Mouse (Mus musculus): ENCODE measurements at regions not wholly inside any gene's neighbourhood (a gene's known extent, or its start where the extent isn't known, plus 50 kb on each side); places are given as distances from the start of the nearest gene placed in this dataset.
A peak's percentile ranks its signal among the peaks of the same experiment; 100 is the strongest.
"Not testable (repeated sequence)": the region's sequence is repeated elsewhere in the genome, so short reads cannot be mapped to it uniquely, and the experiment has no call there.

DNA sequence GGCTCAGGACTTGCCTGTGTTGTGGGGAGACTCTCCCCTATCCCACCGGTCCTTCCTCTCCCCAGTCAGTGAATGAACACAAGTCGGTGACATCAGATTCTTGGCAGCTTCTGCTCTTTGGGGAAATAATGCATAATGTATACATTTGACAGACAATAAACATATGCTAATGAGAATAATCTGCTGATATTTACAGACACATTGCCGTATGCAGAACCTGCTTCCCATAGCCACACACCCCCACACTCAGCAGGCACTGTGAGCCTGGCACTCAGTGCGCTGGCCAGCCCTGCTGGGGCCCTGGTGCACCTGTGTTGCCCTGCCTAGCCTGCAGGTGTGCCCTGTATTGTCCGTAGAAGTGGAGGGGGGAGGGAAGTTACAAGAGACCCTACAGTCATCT, 215.5 kb downstream of the Matn1 start:
- DNase-seq (ENCODE audit: low read depth, low spot score), result no peak

DNA sequence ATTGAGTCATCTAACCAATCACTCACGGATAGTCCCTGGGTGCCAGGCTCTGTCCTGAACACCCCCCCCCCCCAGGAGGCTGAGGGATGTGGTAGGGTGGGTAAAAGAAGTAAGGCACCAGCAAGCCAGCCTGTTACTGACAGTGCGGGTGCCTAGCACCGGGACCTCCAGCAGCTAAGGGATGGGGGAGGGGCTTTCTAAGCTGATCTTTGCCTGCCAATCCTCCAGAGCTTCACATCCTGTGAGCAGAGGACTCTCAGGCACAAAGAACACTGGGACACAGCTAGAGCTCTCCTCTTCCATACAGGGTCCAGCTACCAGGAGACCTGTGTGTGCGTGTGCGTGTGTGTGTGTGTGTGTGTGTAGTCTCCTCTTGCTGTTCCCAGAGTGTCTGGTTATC, 215.9 kb downstream of the Matn1 start:
- DNase-seq (ENCODE audit: low read depth, low spot score), result peak; percentile 21

DNA sequence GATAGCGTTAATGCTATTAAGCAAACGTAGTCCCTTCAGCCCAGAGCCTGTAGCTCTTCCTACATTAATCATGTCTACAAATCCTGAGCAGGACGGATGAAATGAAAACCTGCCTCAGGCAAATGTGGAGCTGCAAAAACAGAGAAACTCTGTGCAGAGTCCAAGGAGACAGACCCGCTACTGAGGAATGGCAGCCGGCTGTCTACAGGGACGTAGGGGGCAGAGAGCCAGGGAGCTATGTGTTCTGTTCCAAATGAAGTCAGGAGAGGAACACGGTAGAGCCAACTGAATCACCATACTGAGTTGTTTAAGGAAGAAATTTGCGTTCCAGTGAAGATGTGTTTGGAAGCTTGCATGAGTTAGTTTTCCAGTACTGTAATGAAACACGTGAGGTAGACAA, 217.3 kb downstream of the Matn1 start:
- no peak for DNase-seq (ENCODE audit: low read depth, low spot score)

DNA sequence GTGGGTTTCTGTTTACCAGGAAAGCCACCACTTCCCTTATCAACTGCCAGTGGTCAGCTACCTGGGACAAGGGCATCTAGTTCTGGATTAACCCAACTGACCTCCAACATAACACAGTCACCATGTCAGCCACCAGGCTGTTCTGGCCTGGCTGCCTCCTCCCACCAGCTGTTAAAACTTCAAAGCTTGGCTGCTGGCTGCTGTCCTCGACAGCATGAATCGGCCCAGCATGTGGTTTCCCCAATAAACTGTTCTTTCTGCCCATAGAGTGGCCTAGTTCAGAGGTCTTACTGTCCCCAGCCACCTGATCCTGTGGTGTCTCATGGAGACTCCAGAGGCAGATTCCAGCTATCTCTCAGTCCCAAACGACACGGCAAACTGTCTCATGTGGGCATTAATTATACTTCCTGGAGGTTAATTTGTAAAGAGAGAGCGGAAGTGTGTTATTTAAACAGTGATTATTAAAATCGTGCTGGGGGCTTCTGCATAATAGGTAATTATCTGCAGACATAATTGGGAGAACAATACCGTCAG, 219.7 kb downstream of the Matn1 start:
- no peak for DNase-seq (ENCODE audit: low read depth, low spot score)

DNA sequence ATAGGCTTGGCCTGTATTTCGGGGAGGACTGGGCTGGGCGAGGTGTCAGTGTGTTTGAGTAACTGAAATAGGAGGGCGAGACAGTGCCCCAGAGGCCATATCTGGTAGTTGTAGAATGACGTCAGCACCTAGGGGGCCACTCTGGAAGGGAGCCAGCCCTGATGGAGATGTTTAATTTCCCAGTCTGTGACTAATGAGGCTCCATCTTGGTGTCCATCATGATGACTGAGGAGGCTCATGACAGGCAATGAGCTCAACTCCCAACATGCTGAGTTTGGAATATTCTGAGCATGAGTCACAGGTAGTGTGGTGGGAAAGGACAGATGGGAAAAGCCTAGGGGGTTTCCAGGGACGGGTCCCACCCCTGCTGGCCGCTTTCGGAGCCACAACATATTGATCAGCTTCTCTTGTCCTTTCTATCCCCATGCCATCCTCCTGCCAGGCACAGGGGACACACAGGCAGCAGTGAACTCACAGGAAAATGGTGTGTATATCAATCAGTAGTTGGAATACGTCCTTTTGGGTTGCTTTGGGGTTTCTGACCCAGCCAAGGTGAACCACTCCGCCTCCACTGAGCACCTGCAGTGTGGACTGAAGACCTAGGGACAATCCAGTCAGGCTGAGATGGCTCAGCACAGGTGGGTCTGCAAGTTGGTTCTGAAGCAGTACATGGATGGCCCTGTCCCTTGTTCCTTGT, 222.5 kb downstream of the Matn1 start:
- no peak for DNase-seq (ENCODE audit: low read depth, low spot score)

DNA sequence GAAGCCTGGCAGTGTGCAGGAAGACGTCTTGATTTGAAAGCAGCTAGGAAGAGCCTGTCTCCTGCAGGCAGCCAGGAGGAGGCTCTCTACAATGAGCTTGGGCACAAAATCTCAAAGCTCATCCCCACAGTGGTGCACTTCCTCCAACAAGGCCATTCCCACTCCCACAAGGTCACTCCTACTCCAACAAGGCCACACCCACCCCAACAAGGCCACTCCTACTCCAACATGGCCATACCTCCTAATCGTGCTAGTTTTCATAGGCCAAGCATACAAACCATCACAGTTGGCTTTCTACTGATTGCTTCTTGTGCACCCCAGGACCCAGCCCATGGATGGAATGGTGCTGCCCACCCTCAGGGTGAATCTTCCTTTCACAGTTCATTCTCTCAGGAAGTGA, 223.7 kb downstream of the Matn1 start:
- DNase-seq (ENCODE audit: low read depth, low spot score), result no peak

DNA sequence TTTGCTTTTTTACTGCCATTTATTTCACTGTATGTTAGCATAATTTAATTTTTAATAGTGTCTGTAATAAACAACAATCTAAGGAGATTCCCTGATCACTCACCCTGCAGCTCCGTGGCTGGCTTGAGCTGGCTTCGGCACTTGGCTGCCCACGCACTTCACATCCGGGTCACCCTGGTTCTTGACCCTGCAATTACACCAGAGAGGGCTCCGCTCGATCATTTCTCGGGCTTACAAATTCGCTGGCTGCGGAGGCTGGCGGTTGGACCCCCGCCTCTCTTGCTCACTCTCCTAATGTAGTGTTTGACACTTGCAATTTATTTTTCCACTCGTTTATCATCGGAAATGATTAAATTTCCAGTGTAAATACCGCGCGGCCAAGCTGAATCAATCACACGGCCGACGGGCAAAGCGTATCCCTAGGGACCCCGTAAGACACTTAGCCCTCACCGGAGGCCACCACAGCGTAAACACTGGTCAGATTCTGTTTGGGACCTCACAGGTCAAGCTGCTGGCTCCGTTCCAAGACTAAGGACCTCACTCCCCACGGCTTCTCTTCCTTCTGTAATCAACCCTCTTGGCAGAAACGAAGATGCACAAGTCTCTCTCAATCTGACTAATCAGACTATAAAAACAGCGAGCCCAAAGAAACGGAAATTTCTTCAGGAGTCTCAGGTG, 229.7 kb downstream of the Matn1 start:
- no peak for DNase-seq (ENCODE audit: low read depth, low spot score)

DNA sequence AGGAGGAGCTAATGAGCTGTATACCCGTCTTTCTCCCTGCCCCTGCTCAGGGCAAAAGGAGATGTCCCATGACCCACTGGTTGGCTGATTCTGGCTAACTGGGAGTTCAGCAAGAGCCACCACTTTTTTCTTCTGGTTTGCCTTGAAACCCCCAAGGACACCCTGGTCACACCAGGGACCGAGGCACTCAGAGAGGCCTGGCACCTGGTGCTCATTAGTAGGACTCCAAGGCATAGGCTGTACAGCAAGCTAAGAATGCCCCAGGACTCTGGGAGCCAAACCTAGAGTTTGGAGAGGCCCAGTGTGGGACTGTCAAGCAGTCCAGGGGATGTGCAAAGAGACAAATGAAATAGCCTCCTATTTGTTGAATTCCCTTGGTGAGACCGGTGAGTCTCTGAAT, 232.5 kb downstream of the Matn1 start:
- no peak for DNase-seq (ENCODE audit: low read depth, low spot score)

DNA sequence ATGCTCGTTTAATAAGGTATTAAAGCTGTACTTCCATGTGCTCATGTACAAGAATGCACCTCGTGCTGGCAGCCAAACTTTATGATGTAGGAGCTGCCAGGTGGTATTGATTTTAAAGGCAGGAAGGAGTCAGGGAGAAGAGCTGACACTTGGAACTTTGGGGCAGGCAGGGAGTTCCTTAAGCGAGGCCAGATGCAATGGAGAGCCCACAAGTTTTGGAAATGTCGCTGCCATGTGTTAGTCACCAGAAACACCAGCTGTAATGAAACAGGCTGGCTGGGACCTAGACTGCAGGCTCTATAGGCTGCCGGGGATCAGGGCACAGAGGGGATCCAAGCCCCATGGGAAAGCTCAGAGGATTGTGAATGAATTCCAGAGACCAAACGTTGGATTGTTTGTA, 233.7 kb downstream of the Matn1 start:
- no peak for DNase-seq (ENCODE audit: low read depth, low spot score)

DNA sequence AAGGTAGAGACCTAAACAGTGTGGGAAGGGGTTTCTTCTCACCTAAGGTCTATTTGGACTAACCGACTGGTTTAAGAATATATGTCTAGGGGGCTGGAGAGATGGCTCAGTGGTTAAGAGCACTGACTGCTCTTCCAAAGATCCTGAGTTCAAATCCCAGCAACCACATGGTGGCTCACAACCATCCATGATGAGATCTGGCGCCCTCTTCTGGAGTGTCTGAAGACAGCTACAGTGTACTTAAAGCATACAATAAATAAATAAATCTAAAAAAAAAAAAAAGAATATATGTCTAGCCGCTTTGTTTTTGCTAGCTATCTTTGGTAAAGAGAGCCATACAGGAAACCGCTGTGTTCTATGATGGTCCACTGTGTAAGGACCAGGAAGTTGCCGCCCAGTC, 234.5 kb downstream of the Matn1 start:
- DNase-seq (ENCODE audit: low read depth, low spot score), result not testable (repeated sequence)

DNA sequence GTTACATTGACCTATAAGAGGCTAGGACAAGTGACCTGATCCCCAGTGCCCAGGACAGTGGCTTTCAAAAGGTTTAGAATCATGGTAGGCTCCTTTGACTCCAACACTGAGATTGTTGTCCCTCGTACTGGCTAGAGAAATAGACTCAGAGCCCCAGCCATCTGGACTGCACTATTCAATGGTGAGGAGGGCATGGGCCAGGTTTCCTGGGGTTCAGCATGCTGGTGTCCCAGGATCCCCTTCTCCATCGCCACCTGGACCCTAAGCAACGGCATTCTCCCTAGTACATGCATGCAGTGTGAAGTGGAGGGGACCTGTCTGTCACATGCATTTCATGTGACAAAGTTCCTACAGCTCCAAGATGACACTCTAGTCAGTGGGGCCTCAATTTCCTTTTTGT, 243.9 kb downstream of the Matn1 start:
- DNase-seq (ENCODE audit: low read depth, low spot score), result no peak

DNA sequence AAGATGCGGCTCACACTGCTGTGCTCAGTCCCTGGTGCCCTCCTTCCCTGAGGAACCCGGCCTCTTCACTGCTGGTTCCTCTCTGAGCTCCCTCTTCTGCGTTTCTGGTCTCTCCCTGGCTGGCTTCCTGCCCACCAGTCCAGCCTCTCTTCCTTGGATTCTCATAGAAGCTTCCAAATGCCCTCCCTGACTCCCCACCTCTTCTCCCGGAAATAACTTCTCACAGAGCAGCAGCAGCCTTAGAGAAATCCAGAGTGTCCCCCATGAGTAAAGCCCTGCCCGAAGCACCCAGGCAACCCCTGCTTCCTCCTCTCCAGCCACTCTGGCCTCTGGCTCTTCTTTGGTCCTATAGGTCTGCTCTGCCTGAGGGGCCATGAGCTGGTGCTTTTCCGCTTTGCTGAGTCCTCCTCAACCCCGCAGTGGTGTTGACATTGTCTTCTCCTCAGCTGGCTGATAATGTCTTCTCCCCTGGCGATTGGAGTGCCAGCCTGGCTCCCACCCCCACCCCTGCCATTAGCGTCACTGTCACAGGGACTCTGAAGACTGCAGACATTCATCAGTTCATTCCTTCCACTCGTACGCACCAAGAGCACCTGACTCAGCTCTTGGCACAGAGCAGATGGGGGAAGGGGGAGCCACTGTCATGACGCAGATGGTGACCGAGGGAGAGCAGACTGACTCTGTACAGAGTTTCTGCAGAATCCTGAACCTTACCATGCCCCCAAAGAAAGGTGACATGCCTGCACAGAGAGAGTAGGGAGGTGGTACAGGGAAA, 247.1 kb downstream of the Matn1 start:
- DNase-seq (ENCODE audit: low read depth, low spot score), result no peak

DNA sequence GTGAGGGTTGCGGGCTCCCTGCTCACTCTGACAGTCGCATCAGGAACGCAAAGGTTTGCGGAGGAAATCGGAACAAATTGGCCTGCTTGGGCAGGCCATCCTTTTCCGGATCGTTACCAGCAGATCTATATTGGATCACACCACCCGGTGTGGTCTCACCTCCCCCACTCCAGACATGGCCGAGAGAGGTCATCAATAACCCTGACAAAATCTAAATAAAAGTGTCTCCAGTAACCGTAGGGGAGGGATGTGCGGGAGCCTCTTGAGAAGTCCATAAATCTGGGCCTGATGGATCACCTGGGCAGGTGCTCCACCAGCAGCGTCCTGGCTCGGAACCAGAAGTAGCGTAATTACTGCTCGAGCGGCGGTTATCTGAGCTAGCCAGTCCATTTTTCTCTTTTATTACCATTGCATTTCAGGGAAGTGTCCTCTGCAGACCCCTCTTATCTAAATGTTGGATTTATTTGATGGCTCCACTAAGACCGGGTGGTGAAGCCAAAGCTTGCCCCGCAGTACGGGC, 249.8 kb downstream of the Matn1 start:
- DNase-seq (ENCODE audit: low read depth, low spot score), result no peak

DNA sequence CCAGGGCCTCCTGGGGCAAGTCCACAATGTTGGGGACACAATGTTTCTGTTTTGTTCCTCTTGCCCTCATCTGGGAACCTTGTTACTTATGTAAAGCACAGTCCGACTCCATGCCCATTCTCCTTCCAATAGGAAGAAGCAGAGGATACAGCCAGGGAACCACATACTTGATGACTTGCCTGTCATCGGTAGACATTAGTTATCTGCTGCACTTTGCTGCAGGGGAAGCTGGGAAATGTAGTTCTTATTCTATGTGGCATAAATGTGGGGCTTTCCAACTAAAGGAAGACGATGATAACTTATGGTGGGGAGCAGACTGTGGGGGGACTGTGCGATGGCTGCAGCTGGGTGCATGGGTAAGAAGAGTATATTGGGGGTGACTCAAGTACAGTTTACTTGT, 252.0 kb downstream of the Matn1 start:
- DNase-seq (ENCODE audit: low read depth, low spot score), result no peak

DNA sequence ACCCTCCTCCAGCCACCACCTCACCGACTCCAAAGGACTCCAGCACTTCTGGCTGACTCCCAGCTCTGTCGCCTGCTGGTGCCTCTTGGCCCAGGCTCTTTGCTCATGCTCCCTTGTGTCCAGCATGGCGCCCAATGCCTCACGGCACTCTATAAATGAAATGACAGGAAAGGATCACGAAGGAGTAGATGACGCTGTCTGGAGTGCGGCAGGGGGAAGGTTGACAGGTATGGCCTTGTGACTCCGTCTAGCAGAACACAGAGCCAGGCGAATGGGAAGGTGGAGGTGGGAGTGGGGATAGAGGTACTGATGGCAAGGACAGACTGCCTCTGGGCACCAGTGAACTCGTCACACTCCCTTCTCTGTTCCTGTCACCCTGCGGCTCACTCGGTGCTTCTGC, 259.5 kb downstream of the Matn1 start:
- no peak for DNase-seq (ENCODE audit: low read depth, low spot score)

DNA sequence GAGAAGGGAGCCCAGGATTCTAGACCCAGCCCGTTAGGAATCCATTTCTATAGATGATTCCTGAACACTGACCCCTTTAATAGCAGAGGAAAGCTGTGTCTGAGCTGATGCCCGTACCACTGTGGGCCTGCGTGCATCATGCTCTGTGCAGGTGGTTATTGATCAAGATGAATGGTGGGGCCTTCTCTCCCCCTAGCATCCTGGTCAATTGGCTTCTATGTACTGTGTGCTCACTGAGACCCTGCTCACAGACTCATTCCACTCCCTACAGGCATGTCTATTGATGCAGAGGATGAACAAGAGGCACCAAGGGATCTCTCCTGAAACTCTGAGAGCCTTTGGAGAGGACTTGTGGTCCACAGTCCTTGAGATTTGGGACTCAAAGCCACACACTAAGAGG, 260.5 kb downstream of the Matn1 start:
- no peak for DNase-seq (ENCODE audit: low read depth, low spot score)

DNA sequence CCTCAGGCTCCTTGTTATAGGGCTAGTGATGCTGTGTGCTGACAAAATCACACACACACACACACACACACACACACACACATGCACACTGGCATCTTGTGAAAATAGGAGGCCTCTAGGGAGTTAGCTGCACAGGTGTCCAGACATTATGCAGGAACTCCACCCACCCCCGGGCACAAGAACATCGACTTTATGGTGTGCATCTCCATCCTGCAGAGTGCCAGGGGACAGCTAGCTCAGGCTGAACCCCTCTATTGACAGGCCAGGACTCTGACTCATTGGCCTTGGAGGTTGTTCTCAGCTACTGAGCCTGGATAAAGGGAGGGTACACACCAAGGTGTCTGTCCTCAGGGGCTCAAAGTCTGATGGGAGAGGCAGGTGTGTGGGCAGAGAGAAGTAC, 260.9 kb downstream of the Matn1 start:
- no peak for DNase-seq (ENCODE audit: low read depth, low spot score)

DNA sequence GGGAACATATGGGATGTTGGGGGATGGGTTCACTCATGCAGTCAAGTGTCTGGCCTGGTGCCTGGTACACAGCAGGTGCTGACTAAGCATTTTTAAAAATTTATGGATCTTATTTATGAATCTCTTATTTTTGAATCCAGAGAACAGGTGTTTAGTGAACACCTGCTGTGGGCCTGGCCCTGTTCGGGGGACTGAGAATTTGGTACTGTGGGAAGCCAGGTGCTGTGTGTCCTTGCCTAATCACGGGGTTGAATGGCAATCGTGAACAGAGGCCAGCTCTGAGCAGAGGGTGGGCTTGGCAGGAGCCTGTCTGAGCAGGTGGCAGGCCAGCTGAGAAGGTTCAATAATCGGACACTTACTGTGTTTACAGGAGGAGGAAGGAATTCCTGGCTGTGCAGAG, 261.5 kb downstream of the Matn1 start:
- DNase-seq (ENCODE audit: low read depth, low spot score), result no peak

DNA sequence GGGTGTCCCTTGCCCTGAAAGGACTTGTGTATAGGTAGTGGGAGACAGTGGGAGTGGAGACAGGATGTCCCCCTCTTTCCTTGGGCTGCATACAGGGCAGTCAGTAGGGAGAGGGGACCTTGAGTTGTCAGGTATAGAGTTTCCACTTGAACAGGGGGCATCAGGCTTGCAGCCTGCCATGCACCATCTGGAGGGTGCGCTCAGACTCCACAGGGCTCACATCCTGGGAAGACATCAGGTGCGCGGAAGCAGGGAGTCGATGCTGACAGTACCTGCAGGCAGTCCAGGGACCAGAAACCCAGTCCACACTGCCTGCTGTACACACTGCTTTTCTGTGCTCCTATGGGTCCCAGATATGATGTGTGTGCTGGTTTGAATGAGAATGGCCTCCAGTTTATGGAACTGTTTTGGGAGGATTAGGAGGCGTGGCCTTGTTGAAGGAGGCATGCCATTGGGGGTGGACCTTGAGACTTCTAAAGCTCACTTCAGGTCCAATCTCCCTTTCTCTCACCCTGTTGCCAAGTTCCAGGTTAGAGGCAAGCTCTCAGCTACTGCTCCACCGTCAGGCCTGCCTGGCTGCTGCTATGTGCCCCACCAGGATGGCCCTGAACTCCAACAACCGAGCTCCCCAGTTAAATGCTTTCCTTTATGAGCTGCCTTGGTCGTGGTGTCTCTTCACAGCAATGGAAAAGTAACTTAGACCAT, 262.1 kb downstream of the Matn1 start:
- no peak for DNase-seq (ENCODE audit: low read depth, low spot score)

DNA sequence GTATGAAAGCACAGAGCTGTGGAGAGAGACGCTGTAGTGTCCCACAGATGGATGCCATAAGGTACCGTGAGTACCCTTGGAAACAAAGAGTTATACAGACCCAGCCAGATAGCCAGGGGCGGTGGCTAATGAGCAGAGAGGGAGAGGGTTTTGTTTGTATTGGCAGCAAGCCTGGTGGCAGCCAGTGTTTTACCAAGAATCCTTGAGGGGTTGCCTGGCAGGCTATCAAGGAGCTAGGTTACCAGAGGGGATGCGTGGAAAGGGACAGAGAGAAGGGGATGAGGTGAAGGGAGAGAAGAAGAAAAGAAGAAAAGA, 262.7 kb downstream of the Matn1 start:
- no peak for DNase-seq (ENCODE audit: low read depth, low spot score)

DNA sequence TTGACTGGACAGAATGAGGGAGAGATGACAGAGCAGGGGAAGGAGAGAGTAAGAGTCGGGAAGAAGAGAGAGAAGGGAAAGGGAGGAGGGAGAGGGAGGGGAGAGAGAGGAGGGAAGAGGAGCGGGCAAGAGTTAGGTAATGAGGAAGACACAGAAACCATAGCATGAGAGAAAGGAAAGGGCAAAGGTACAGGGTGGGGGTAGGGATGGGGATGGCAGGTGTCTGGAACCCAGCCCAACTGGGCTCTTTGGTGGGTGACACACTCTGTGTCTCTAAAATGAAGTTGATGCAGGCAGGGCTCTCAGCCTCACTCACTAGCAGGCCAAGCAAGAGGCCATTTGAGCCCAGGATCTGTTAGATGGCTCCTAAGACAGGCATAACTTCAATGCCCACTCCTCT, 263.1 kb downstream of the Matn1 start:
- no peak for DNase-seq (ENCODE audit: low read depth, low spot score)

DNA sequence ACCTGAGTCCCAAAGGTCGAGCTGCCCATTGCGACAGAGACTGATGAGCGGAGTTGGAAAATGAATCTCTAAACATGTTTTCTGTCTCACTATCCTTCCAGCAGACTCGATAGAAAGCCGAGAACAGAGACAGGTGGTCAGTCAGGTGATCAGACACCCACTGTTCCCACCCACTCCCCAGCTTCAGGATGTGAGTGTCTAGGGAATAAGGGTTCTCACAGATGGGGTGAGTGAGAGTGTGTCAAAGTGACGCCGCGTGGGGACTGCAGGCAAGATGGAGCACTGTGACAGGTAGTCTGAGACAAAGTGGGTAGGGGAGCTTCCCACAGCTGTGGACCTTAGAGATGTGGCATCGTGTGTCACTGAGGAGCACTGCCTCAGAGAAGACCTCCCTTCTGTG, 264.0 kb downstream of the Matn1 start:
- no peak for DNase-seq (ENCODE audit: low read depth, low spot score)
